Mouse (Mus musculus) frontal cortex, postnatal 36 days (tissue): ENCODE measurements around the gene Actrt2.

Experiments
- DNase-seq, 2 experiments: peaks; one replicate each; pipeline ENCODE4 v3.0.0; 2022; ENCODE audit warnings: low spot score in 2 of 2

Actrt2 gene

GRCm38 (mm10) chr4:154667767-154668166 lies at the start of gene Actrt2:
Gene Actrt2 (minus strand): TSS chr4:154667867.
- no peak for DNase-seq

- no peak for DNase-seq
These were observed 41.9 kb upstream of the Actrt2 start for GRCm38 (mm10) chr4:154709391-154710107.

DNA sequence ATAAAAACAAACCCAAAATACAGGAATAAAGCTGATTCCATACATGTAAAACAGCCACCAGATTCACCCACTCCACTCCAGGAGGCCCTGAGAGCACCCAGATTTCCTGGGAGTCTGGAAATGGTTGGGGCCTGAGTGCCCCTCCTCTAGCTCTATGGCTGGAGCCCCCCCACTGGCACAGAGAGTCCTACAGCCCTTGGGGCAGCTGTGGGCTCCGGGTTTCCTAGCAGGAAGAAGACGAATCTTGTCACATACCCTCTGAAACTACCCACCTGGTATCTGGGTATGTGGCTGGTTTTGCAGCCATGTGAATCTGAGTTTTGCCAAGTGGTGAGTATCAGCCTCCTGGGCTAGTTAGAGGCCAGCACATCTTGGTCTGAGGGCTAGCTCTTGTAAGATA lies 41.1 kb upstream of the Actrt2 start:
- DNase-seq = no peak

DNA sequence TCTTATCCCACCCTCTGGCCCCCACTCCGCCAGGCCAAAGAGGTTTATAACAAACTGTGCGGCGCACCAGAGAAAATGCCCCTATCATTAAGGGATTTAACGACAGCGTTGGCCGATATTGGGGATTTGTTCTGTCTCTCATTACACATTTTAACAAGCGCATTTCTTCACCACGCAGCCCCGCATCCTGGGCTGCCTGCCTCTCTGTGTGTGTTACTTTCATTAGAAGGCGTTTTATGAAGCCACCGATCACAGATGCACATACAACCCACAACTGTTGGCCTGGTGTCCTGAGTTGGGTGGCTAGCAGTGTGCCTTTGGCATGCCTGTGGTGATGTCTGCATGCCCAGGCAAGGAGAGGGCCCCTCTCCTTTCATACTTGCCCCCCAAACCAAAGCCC lies 40.6 kb upstream of the Actrt2 start:
- DNase-seq = no peak

GRCm38 (mm10) chr4:154707521-154707920 lies 39.9 kb upstream of the Actrt2 start:
- DNase-seq = no peak

- no peak for DNase-seq
These were observed 38.8 kb upstream of the Actrt2 start for GRCm38 (mm10) chr4:154706442-154706841.

DNA sequence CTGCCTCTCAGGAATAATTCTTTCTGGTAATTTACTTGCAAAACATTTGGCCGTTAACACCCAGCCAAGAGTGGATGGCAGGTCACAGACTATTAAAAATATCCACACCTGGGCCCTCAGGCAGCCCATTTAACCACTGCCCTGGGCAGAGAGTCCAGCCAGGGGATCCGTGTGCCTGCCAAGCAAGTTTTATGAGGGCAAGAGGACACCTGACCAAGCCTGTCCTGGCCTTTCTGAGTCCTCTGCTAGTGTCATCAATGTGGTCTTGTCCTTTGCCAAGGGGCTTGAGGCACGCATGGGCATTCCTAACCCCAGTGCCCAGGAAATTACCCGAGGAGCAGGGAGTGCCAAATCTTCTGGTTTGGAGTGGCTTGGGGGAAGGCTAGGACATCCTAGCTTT lies 38.0 kb upstream of the Actrt2 start:
- DNase-seq = no peak

DNA sequence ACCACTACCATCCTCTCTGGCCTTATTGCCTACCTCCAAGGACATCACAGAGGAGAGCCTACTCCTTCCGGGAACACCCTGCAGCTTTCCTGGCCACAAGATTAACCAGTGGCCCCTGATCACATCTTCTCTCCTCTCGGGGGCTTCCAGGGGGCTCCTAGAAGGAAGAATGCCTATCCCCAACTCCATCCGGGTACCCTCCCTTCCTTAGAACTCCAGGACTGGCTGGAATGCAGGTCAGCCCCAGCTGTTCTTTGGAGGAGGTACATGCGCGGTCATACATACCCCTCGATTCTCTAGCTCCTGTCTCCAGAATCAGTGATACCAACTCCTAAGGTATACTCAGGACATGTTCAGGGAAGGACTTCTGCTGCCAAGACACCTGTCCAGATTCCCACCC lies 37.4 kb upstream of the Actrt2 start:
- DNase-seq = no peak

- no peak for DNase-seq
These were observed 36.9 kb upstream of the Actrt2 start for GRCm38 (mm10) chr4:154704591-154704990.

DNA sequence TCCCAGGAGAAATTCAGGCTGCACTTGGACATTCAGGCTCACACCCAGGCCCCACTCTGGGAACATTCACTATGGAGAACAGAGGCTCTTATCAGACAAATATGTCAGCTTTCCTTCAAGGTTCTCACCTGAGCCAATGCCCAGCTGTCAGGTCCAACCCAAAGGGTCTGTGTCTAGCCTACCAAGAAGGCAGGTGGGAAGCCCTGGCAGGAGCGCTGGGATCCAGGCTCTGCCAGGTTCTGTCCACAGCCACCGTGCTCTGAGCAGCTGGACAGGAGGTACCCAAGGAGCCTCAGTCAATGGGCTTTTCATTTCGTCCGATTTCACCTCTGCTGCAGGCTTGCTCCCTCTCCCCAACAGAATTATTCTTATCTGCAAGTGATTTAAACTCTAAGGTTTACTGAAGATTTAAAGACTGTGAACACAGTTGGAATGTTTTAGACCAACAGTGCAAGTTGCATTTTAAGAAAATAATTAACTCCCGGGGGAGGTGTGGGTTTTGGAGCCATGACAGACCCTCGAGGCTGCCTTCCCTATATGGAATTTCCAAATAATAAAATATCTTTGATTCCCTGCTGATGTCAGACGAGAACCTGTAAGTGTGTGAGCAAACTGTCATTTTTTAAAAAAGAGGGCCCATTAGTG lies 35.9 kb upstream of the Actrt2 start:
- DNase-seq = no peak

GRCm38 (mm10) chr4:154702931-154703330 lies 35.3 kb upstream of the Actrt2 start:
- DNase-seq = no peak

GRCm38 (mm10) chr4:154702186-154702585 lies 34.5 kb upstream of the Actrt2 start:
- no peak for DNase-seq

DNA sequence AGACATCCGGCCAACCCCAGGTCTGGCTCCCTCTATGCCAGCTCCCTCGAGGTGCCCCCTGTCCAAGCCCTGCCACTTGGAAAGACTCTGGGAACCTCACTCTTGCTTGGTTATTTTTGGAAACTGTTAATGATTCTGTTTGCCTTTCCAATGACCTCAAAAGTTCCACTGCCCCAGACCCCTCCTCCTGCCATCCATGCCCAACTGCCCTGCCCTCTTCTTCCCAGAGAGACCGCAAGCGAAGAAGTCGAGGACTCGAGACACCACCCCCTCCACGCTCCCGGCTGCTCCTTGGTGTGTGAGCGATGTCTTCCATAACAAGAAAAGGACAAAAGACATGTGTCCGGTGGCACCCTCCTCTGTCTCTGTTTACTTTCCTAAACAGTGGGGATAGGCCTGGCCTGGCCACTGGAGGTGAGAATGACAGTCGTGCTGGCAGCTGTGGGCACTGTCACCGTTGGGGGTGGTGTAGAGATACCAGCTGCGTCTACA lies 33.3 kb upstream of the Actrt2 start:
- no peak for DNase-seq

GRCm38 (mm10) chr4:154700436-154700835 lies 32.8 kb upstream of the Actrt2 start:
- DNase-seq = no peak

- no peak for DNase-seq
These were observed 31.6 kb upstream of the Actrt2 start for GRCm38 (mm10) chr4:154699236-154699635.

DNA sequence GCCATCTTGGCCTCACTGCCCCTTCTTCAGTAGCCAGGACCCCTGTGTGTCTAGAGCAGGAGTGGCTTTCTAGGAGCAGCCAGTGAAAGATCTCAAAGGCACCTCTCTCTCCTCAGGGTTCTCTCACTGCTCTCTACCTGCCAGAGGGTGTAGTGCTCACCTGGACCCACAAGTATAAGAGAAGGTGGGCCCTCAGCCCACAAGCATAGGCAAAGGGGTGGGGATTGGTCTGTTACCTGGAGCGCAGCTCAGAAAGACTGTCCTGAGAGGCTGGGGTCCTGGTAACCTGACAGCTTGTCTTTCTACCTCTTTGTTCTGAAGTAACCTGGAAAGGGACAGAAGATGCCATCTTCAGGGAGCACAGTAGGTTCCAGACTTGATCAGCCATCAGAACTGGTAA lies 31.0 kb upstream of the Actrt2 start:
- no peak for DNase-seq

DNA sequence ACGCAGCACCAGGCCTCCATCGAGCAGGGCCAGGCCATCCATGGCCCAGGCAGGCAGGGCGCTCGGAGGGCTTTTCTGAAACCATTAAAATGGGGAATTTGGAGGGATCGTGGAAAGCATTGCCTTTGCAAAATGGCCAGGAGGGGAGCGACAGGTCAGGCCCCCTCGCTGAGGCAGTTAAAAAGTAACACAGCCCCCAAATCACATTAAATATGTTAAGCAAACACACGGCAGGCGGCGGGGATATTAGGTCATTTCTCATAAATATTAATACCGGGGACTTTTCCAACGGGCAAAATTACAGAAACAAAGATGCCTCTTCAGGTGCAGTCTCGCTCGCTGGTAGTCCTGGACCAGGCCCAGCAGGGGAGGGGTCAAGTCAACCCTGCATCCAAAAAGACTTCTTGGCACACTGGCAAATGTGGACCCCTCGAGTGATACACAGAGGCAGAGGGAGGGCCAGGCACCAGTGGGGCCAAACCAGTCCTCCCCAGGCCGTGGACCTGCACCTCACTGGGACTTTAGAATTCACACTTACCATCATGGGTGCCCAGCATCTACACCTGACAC lies 30.4 kb upstream of the Actrt2 start:
- no peak for DNase-seq

GRCm38 (mm10) chr4:154697476-154697875 lies 29.8 kb upstream of the Actrt2 start:
- no peak for DNase-seq

DNA sequence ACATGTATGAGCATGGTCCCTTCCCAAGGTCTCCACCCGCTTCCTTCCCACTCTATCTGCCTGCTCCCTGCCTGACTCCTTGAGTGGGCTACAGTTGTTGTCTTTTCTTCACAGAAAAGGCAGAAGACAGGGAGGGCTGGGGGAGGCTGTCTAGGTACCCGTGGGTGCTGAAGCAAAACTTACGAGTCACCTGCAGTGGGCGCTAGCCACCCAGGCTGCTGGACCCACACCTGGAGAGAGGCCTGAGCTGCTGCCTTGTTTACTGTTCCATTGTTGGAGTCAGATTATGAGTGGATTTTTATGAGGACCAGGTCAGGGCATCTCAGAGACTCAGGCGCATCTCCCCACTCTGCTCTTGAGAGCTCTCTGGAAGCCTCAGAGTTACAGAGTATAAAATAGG lies 28.9 kb upstream of the Actrt2 start:
- no peak for DNase-seq

GRCm38 (mm10) chr4:154696146-154696545 lies 28.5 kb upstream of the Actrt2 start:
- no peak for DNase-seq

GRCm38 (mm10) chr4:154694361-154694760 lies 26.7 kb upstream of the Actrt2 start:
- DNase-seq = no peak

DNA sequence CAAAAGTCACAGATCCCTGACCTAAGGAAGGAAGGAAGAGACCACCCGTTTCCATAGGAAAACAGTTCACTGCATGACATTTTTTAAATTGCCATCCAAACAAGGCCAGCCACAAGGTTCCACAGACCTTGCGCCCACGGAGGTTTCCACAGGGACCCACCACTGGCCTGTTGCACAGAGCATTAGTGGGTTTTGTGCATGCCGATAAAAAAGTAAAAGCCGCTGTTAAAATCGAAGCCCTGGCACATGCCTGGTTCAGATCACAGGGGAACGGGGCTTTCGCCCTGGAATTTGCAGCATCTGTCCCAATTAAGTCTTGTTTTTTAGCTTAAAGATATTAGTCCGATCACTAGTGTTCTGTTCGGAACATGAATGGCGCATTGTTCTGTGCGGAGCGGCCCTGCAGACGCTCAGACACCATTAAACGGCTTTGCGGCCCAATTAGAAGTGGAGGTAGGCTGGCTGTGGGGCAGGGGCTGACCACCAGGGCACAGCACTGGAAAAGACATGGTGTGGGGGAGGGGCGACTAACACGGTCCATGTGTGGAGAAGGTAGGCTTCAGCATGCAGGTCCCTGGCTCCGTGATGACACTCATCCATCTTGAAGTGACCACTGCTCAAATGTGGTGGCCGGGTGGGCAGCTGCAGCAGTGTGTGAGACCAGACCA lies 25.8 kb upstream of the Actrt2 start:
- no peak for DNase-seq
